Mouse (Mus musculus) common myeloid progenitor, adult 5-6 weeks (primary cell): ENCODE results near the gene Batf2. TPM values are rescaled to one million over a fixed set of nuclear protein-coding genes. Genes with fewer than 3 reads are reported as not detected.
"Not testable (repeated sequence)": the region's sequence is repeated elsewhere in the genome, so short reads cannot be mapped to it uniquely, and the experiment has no call there.

ENCODE experiments used
- ATAC-seq: replicated peaks from 2 replicates; pipeline ENCODE4 v1.8.0; 2016; ENCODE audit warnings: low read depth, mild to moderate bottlenecking, moderate TSS enrichment, inconsistent platforms; ENCODE audit not compliant: poor library complexity, severe bottlenecking
- total RNA-seq: library from RNA; stranded (forward); fragments of 200-1000, 187-1606 nt; gene quantifications from 2 replicates; pipeline ENCODE4 v1.2.3, GENCODE M21; 2017

Batf2 gene
- total RNA-seq, 1 experiment from 2014 or later = 0.78 TPM

DNA sequence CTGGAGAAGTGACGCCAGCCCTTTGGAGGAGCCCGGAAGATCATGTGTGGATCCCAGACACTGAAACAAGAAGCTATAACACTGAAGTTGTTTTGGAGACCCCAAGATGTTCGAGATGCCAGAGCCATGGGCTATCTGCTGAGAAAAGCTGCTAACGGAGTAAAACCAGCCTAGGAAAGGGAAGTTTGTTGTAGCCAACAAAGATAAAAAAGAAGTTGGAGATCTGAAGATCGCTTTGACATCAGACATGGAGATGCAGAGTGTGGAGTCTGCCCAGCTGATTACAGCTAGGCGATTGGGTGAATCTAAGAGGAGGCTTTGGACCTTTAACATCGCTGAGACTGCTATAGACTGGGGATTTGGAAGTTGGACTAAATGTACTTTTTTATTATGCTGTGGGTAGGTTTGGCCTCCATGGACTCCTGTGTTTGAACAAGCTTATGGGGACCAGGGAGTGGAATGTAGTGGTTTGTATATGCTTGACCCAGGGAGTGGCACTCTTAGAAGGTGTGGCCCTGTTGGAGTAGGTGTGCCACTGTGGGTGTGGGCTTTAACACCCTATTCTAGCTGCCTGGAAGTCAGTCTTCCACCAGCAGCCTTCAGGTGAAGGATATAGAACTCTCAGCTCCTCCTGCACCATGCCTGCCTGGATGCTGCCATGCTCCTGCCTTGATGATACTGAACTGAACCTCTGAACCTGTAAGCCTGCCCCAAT lies 10.2 kb upstream of the Batf2 start:
- not testable (repeated sequence) for ATAC-seq

DNA sequence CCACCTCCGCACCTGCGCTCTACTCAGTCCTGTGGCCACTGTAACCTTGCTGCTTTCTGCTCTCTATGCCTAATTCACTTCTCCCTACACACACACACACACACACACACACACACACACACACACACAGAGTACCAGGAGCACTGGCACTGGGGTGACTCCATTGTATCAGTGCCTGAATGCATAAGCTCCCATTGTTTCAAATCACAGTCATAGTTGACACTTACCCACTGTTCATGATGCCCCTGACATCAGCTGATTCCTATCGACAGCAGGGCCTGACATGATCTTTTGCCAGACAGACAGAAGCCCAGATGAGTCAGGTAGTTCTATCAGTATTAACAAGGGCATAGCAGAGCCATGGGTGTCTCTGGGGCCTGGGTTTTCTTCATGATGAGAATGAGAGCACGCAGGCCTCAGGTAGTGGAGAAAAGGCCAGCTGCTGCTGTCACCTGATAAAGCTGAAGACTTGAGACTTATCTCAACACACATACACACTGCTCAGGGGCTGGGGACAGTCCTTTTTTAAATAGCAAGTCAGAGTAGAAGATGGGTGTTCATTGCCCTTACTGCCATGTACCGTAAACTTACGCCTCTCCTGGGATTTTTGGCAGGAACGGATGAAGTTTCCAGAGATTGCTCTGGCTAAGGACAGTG lies 8.5 kb upstream of the Batf2 start:
- ATAC-seq = no peak

GRCm38 (mm10) chr19:6133197-6133596 lies 7.6 kb upstream of the Batf2 start:
- not testable (repeated sequence) for ATAC-seq

DNA sequence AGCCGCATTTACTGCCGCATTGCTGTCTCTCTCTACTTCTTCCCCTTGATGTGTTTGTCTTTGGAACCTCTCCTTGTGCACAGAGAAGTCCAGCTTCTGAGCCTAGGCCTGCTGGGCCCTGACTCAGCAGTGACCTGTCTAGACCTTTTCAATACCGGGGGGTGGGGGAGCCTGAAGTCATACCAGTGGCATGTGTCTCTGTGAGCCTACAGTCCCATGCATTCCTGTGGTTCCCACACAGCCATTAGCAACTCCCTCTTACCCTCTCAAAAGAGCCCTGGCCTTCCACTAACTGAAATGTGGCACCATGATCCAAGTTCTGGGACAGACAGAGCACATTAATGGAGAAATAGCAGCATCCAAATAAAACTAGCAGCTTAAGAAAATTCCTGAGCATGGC lies 4.4 kb upstream of the Batf2 start:
- no peak for ATAC-seq

DNA sequence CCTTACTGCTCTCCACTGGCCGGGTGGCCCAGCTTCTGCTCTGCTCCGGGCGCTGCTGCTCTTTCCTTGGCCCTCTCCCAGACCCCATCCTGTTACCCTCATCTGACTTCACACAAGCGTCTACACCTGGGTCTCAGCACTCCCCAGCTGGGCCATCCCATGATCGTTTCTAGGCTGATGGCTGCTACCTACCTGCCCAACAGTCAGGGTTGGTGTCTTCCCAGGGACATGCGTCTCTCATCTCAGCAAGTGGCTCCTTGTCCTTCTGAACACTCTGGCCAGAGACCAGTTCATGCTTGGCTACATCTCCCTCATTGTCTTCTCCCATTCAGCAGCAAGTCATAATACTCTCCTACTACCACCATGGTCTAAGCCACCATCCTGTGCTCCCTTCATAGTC lies 1.1 kb upstream of the Batf2 start:
- ATAC-seq = no peak

GRCm38 (mm10) chr19:6140374-6140677 lies 457 bp upstream of the Batf2 start:
- peak; percentile 32; the same call in 1 of the 2 replicates for ATAC-seq

- ATAC-seq = peak; percentile 85
These were observed 589 bp downstream of the Batf2 start, which contains the start of gene Arl2 for GRCm38 (mm10) chr19:6141394-6141749. TSS of gene Arl2 (minus strand) at chr19:6141548.

DNA sequence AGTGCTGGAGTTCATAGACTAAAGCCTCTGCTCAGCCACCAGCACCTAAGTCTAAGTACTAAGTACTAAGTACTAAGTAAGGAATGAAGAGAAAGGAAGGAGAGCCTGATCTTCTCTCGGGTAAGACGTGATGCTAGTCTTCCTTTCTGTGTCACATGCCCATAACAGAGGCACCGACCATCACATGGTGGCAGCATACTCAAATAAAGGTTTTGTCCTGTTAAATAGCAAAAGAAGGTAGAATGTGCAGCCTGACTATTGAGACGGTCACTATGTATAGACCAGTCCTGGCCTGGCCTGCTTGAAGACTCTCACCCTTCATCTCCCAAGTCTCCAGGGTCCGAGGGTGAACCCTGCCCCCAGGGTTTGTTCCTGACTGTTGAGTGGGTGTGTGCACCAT lies 4.1 kb downstream of the Batf2 start:
- ATAC-seq = no peak

DNA sequence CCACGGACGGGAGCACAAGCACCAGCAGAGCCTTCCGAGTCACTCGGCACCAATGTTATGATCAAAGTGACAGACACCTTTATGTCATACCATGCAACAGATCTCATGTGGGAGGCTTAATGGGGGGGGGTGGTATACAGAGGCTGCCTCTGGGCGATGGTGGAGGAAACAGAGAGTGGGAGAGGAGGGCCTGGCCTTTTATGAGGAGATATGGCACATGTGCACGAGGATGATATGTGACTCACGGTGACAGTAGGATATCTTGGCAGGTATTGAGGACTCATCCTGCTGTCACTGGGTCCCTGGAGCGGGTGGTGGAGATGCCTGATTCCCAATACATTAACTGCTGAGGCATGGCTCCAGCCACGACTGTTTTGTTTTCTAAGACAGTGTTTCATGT lies 14.4 kb downstream of the Batf2 start:
- ATAC-seq = no peak

- no peak for ATAC-seq
These were observed 15.6 kb downstream of the Batf2 start for GRCm38 (mm10) chr19:6156372-6156771.

DNA sequence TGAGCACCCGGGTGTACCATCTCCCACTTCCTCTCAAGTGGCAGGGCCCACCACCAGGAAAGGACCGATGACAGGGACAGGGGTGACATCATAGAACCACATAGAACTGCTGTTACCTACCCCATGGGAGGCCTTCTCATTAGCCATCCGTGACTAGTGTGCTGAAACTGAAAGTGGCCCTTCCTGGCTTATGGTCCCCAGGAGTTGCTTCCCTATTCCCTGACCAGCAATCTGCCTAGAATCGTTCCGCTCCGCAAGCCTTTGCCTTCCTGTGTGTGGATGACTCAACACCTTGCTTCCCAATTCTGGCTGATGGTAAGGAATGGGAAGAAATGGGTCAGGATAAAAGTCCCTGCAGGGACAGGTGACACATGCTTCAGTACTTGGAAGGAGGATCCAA lies 16.4 kb downstream of the Batf2 start:
- peak; percentile 79 for ATAC-seq

DNA sequence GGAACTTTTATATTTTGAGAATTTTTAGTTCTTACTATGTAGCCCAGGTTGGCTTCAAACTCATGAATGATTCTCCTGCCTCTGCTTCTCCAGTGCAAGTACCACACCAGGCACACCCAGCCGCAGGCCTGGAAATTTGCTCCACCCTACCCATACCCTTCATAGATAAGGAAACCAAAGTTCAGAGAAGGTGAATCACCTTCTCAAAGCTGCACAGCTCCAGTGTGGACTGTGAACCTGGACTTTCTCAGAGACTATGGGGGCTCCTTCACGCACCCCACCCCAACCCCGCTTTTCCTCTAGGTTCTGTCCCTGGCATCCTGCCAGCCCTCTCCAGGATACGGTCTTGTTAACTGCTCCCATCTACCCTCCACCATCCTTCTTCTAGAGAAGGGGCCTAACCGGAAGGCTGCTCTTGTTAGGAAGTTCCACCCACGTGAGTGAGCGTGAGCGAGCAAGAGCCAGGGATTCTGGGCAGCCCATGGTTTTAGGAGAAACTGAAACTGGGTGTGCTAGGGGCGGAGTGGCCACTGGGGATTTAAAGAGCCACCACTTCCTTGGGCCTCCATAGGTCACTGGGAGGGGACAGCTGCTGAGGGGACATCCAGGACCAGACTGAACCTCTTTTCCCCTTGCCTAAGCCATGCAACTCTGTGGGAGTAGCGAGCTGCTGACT lies 23.2 kb downstream of the Batf2 start:
- peak; percentile 39; the same call in 1 of the 2 replicates for ATAC-seq

- no peak for ATAC-seq
These were observed 26.0 kb downstream of the Batf2 start for GRCm38 (mm10) chr19:6166750-6167149.

DNA sequence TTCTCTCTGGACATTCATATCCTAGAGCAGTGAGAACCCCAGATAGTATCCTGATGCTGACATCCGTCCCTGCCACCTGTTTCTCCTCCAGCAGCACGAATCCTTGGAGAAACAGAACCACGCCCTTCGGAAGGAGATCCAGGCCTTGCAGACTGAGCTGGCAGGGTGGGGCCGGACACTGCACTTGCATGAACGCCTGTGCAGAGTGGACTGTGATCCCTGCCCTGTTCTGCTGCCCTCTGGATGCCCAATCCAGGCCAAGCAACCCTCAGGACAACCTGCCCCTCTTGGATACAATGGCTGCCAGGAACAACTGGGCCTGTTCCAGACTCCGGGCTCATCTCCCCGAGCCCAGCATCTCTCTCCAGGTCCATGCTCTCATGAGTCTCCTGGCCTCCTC lies 30.4 kb downstream of the Batf2 start:
- no peak for ATAC-seq

- ATAC-seq = no peak
These were observed 34.0 kb downstream of the Batf2 start for GRCm38 (mm10) chr19:6174771-6175170.

DNA sequence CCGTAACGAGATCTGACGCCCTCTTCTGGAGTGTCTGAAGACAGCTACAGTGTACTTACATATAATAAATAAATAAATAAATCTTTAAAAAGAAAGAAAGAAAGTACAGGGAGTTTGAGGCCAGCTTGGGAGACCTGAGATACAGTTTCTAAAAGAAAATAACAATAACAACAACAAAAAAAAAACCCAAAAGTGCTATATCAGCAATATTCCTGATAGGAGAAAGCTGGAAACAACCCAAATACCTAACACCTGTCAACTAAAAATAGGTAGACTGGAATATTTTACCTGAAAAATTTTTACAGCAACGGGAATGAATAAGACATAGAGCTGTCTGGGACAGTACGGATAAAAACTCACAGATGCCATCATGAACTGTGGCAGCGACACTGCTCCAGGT lies 38.0 kb downstream of the Batf2 start:
- no peak for ATAC-seq

DNA sequence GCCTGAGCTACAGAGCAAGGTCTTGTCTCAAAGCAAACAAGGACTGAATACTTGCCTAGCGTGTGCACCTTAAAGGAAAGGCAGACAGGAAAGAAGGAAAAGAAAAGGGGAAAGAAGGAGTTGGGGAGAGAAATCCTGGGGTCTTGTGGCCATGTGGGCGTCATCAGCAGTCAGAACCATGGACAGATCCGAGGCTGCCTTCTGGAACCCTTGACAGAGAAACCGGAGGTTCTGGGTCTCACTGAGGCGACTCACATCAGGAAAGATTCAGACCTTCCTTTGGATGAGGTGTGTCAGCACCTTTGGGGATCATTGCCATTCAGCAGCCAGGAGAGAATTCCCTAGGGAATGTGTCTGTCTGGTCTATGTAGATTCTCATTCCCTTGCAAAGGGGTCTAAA lies 40.8 kb downstream of the Batf2 start:
- 0 out of 2 replicates have a peak, but pooled peaks have one; percentile 45 for ATAC-seq

- peak; percentile 29; the same call in 1 of the 2 replicates for ATAC-seq
These were observed 41.8 kb downstream of the Batf2 start for GRCm38 (mm10) chr19:6182534-6182933.

GRCm38 (mm10) chr19:6184131-6184530 lies 43.3 kb downstream of the Batf2 start, which contains the start of gene Majin:
TSS of gene Majin (plus strand) at chr19:6184388.
- ATAC-seq = no peak

DNA sequence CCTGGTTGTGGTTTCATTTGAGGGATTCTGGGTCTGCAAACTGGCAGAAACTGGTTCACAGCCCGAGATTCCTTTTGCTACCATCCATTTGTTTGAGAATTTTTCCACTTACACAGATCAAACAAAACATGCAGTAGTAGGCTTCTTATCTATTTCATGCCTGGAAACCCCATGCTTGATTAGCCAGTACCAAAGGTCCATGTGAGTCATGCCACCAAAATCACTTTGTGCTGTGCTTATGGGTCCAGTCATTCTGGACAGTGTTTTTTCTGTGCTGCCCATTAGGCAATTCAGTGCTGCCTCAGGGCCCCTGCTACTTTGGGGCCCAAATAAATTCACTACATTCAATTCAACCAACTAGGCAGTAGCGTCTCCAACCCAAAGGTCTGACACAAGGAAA lies 63.5 kb downstream of the Batf2 start:
- no peak for ATAC-seq

- ATAC-seq = no peak
These were observed 65.9 kb downstream of the Batf2 start for GRCm38 (mm10) chr19:6206716-6207115.
